Mouse (Mus musculus) lung, adult 2 months (tissue): ENCODE measurements around the gene Nudt16l1.

Experiments
- CTCF ChIP-seq: fragments of 200-500 bp; IDR thresholded peaks from 2 replicates; pipeline ENCODE4 v1.5.1; 2011; ENCODE audit warnings: mild to moderate bottlenecking, low read length, control low read depth; ENCODE audit not compliant: insufficient read depth
- POLR2A ChIP-seq: fragments of 200-500 bp; IDR thresholded peaks from 2 replicates; pipeline ENCODE4 v1.6.1; 2011; ENCODE audit warnings: low read depth, mild to moderate bottlenecking, control low read depth, low read length, borderline replicate concordance; ENCODE audit errors: extremely low read depth

DNA sequence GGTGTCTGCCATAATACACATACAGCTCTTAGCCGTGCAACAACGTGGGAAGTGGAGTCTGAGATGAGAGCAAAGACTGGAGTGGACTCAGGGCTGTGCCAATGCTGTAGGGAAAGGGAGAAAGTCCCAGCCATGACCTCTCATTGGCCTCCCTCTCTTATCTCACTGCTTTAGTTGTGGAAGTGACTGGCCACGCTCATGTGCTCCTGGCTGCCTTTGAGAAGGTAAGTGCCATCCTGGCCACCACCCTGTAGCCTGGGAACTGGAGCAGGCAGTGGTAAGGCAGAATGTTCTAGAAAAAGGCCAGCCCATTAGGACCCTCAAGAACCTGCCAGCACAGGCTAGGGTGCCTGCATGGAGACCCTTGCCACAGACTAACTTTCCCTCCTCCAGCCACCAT lies 22.6 kb upstream of the Nudt16l1 start:
- TF ChIP-seq CTCF (no peak), POLR2A (no peak)
